26 mouse cellular contexts compared by ENCODE assay signal in genomic region chr19:3931716-3932115, GRCm38 (mm10). TPM values are rescaled to one million over a fixed set of nuclear protein-coding genes. Genes with fewer than 3 reads are reported as not detected.
A peak's percentile ranks its signal among the peaks of the same experiment; 100 is the strongest.
DNase-seq lines count a peak whose midpoint lies in the region; ATAC-seq and TF ChIP-seq lines count a peak whose summit lies in the region.
"Had no signal": no experiment of that assay in that cellular context is flagged by ENCODE, and none has a peak within 500 bp of the region (broad histone marks: within the 10 kb centered on the region; RNA-seq: fewer than 3 reads in every experiment).

No protein-coding gene starts in this region.

- ATAC-seq in common myeloid progenitor, adult 5-6 weeks (replicated peaks; ENCODE audit: low read depth, poor library complexity, severe bottlenecking): peak; percentile 14; the same call in 1 of the 2 replicates
- ATAC-seq: hindbrain, embryonic 16.5 days; intestine, postnatal 0 days had no signal

- no peak overlapping the region for H3K9ac ChIP-seq in heart, adult 2 months (ENCODE audit: low read depth, low read length)
- H3K9ac ChIP-seq: embryonic facial prominence, embryonic 15.5 days; forebrain, embryonic 12.5 days; heart, embryonic 13.5 days; limb, embryonic 12.5 days; neural tube, embryonic 12.5 days had no signal

- no peaks in the 10 kb centered on the region for H3K36me3 ChIP-seq in heart, adult 2 months (ENCODE audit: control insufficient read depth, insufficient read depth, low read length)
- H3K36me3 ChIP-seq in thymus, adult 2 months (ENCODE audit: control insufficient read depth, insufficient read depth, low read length): no peaks in the 10 kb centered on the region
- H3K36me3 ChIP-seq in splenic B cell, adult 2 months (ENCODE audit: control insufficient read depth, insufficient read depth, low read length, poor library complexity, severe bottlenecking): no peaks in the 10 kb centered on the region
- H3K36me3 ChIP-seq in limb, embryonic 10.5 days: no peaks in the 10 kb centered on the region
- H3K36me3 ChIP-seq: embryonic facial prominence, embryonic 15.5 days; forebrain, embryonic 12.5 days; G1E; heart, embryonic 13.5 days; limb, embryonic 12.5 days; neural tube, embryonic 12.5 days had no signal

- 0 out of 2 replicates have a peak, but pooled peaks have one; percentile 19 for TF ChIP-seq EP300 in heart, adult 2 months (IDR thresholded peaks at IDR 0.05; ENCODE audit: insufficient read depth, low read depth, low read length)

- H3K4me3 ChIP-seq in heart, adult 2 months: no peak overlapping the region
- H3K4me3 ChIP-seq in thymus, adult 2 months (ENCODE audit: control insufficient read depth, insufficient read depth, low read length): no peak overlapping the region
- no peak overlapping the region for H3K4me3 ChIP-seq in limb, embryonic 10.5 days
- H3K4me3 ChIP-seq: embryonic facial prominence, embryonic 15.5 days; forebrain, embryonic 12.5 days; heart, embryonic 13.5 days; layer of hippocampus, adult 2 months; left cerebral cortex, adult 2 months; limb, embryonic 12.5 days; neural tube, embryonic 12.5 days had no signal

- H3K27me3 ChIP-seq in heart, adult 2 months (ENCODE audit: control insufficient read depth, insufficient read depth, low read length): no peaks in the 10 kb centered on the region
- H3K27me3 ChIP-seq in thymus, adult 2 months (ENCODE audit: control insufficient read depth, insufficient read depth, low read length): no peaks in the 10 kb centered on the region
- no peaks in the 10 kb centered on the region for H3K27me3 ChIP-seq in splenic B cell, adult 2 months (ENCODE audit: control insufficient read depth, insufficient read depth, low read length, poor library complexity, severe bottlenecking)
- H3K27me3 ChIP-seq in limb, embryonic 10.5 days (ENCODE audit: low read depth, poor library complexity, severe bottlenecking): peaks cover 7% of the 10 kb centered on the region
- H3K27me3 ChIP-seq: embryonic facial prominence, embryonic 15.5 days had no signal

- TF ChIP-seq POLR2A in heart, adult 2 months (IDR thresholded peaks at IDR 0.05; ENCODE audit: insufficient read depth, low read depth, low read length): no peak
- no peak for TF ChIP-seq POLR2A in thymus, adult 2 months (IDR thresholded peaks at IDR 0.05; ENCODE audit: control insufficient read depth, extremely low read depth, insufficient read depth, low read length, poor library complexity)

- H3K4me1 ChIP-seq in heart, adult 2 months (ENCODE audit: control insufficient read depth, insufficient read depth, low read length): peaks cover 20% of the 10 kb centered on the region
- H3K4me1 ChIP-seq in thymus, adult 2 months (replicated peaks; ENCODE audit: control insufficient read depth, insufficient read depth, low read length): peaks cover 45% of the 10 kb centered on the region
- peaks cover 29% of the 10 kb centered on the region for H3K4me1 ChIP-seq in limb, embryonic 10.5 days

- no peaks in the 10 kb centered on the region for H3K9me3 ChIP-seq in limb, embryonic 10.5 days (replicated peaks)
- H3K9me3 ChIP-seq: embryonic facial prominence, embryonic 15.5 days; forebrain, embryonic 12.5 days; G1E; heart, embryonic 13.5 days; limb, embryonic 12.5 days; neural tube, embryonic 12.5 days had no signal

- intact Hi-C loops in heart, adult 2 months (cut with DNase I): loop anchor here (5.0 kb wide), 1 partner anchor 79 kb away; the partner anchor contains the start of gene Chka

- no peak for TF ChIP-seq CTCF in heart, adult 2 months (IDR thresholded peaks at IDR 0.05)
- 0 out of 2 replicates have a peak, but pooled peaks have one; percentile 17 for TF ChIP-seq CTCF in thymus, adult 2 months (IDR thresholded peaks at IDR 0.05; ENCODE audit: borderline replicate concordance, control insufficient read depth, extremely low read depth, insufficient read depth, low read length, poor library complexity)

- DNase-seq in heart, adult 2 months: peak in 1 of 2 experiments; percentile 60
- no peak for DNase-seq in heart, postnatal 4 days
- no peak for DNase-seq in thymus, adult 2 months
- no peak for DNase-seq in thymus, postnatal 25 days
- DNase-seq in splenic B cell, adult 2 months (ENCODE audit: low read depth, low spot score): peak; percentile 68
- DNase-seq in ovary, postnatal 14 days (ENCODE audit: low spot score): no peak
- no peak for DNase-seq in limb, embryonic 10.5 days (ENCODE audit: low spot score)
- DNase-seq: adrenal gland, adult 2 months; cerebellum, adult 9-10 months; embryo, embryonic 11 days; gastrocnemius, postnatal 36 days; heart, postnatal 36 days; right cerebral cortex, postnatal 25 days had no signal

- no peaks in the 10 kb centered on the region for H3K79me2 ChIP-seq in heart, adult 2 months (replicated peaks; ENCODE audit: control insufficient read depth, insufficient read depth, low read length)

- no peak overlapping the region for H3K27ac ChIP-seq in heart, adult 2 months
- 0 out of 2 replicates have a peak overlapping the region, but pooled peaks have one; percentile 12 for H3K27ac ChIP-seq in thymus, adult 2 months (ENCODE audit: control insufficient read depth, insufficient read depth, low read length)
- H3K27ac ChIP-seq in limb, embryonic 10.5 days: no peak overlapping the region
- H3K27ac ChIP-seq: embryonic facial prominence, embryonic 15.5 days; forebrain, embryonic 12.5 days; kidney, postnatal 0 days; left cerebral cortex, adult 2 months; limb, embryonic 12.5 days; neural tube, embryonic 12.5 days had no signal

- 90% methylated on average over 9 of the region's 9 CpGs for WGBS in heart, adult 2 months
- 76% methylated on average over 9 of the region's 9 CpGs for WGBS in thymus, adult 2 months
- 92% methylated on average over 9 of the region's 9 CpGs for WGBS in limb, embryonic 10.5 days

RNA-seq across cellular contexts. Expression of gene Aldh3b1, which starts 2.1 kb away (rescaled TPM):
- total RNA-seq in heart, adult 2 months (2021): 1 to 10 TPM; 1.6 to 1.7 TPM
- polyA plus RNA-seq in heart, adult 2 months (2012; rRNA removed): 3.1 and 4.8 TPM in 2 replicates
- total RNA-seq in heart, postnatal 4 days (2021): 1 to 10 TPM; 1.6 to 1.9 TPM
- polyA plus RNA-seq in thymus, adult 2 months (2012; rRNA removed): 10.2 and 11.7 TPM in 2 replicates
- total RNA-seq in common myeloid progenitor, adult 5-6 weeks (2017): 1.6 and 3.2 TPM in 2 replicates
- polyA plus RNA-seq in limb, embryonic 10.5 days (2016; fragmentation: Nextera tagmentation; extraction: Ambion mirVana): 0.20 and 0.33 TPM in 2 replicates
- total RNA-seq: G1E had no signal
- polyA plus RNA-seq: G1E had no signal

RNA-seq across cellular contexts. Expression of gene Unc93b1, which starts 3.3 kb away (rescaled TPM):
- total RNA-seq in heart, adult 2 months (2021): 10 to 100 TPM; 17.5 to 18.3 TPM
- polyA plus RNA-seq in heart, adult 2 months (2012; rRNA removed): 38.1 and 45.5 TPM in 2 replicates
- 10 to 100 TPM; 15.1 to 15.4 TPM for total RNA-seq in heart, postnatal 4 days (2021)
- 147 and 174 TPM in 2 replicates for polyA plus RNA-seq in thymus, adult 2 months (2012; rRNA removed)
- 83.0 and 99.7 TPM in 2 replicates for total RNA-seq in common myeloid progenitor, adult 5-6 weeks (2017)
- 5.4 and 6.7 TPM in 2 replicates for polyA plus RNA-seq in limb, embryonic 10.5 days (2016; fragmentation: Nextera tagmentation; extraction: Ambion mirVana)

RNA-seq across cellular contexts. Expression of gene Ndufs8, which starts 19.1 kb away (rescaled TPM):
- total RNA-seq in heart, adult 2 months (2021): 100 to 1,000 TPM; 438 to 511 TPM
- polyA plus RNA-seq in heart, adult 2 months (2012; rRNA removed): 761 and 809 TPM in 2 replicates
- 100 to 1,000 TPM; 290 to 307 TPM for total RNA-seq in heart, postnatal 4 days (2021)
- polyA plus RNA-seq in thymus, adult 2 months (2012; rRNA removed): 287 and 340 TPM in 2 replicates
- 79.4 and 83.5 TPM in 2 replicates for total RNA-seq in common myeloid progenitor, adult 5-6 weeks (2017)
- 249 and 273 TPM in 2 replicates for polyA plus RNA-seq in limb, embryonic 10.5 days (2016; fragmentation: Nextera tagmentation; extraction: Ambion mirVana)

RNA-seq across cellular contexts. Expression of gene Tcirg1, which starts 24.8 kb away (rescaled TPM):
- 10 to 100 TPM in 1 of 2 experiments, 1 to 10 TPM in 1; 7.4 to 12.4 TPM for total RNA-seq in heart, adult 2 months (2021)
- 47.7 and 50.5 TPM in 2 replicates for polyA plus RNA-seq in heart, adult 2 months (2012; rRNA removed)
- total RNA-seq in heart, postnatal 4 days (2021): 10 to 100 TPM; 19.2 to 22.9 TPM
- 270 and 293 TPM in 2 replicates for polyA plus RNA-seq in thymus, adult 2 months (2012; rRNA removed)
- total RNA-seq in common myeloid progenitor, adult 5-6 weeks (2017): 37.0 and 49.2 TPM in 2 replicates
- polyA plus RNA-seq in limb, embryonic 10.5 days (2016; fragmentation: Nextera tagmentation; extraction: Ambion mirVana): 27.9 and 39.4 TPM in 2 replicates

RNA-seq across cellular contexts. Expression of gene Aldh3b3, which starts 26.7 kb away (rescaled TPM):
- total RNA-seq in heart, adult 2 months (2021): under 1 TPM; 0.39 to 0.61 TPM
- polyA plus RNA-seq in heart, adult 2 months (2012; rRNA removed): 2.8 and 5.4 TPM in 2 replicates
- total RNA-seq in heart, postnatal 4 days (2021): under 1 TPM; 0.17 to 0.18 TPM
- polyA plus RNA-seq in thymus, adult 2 months (2012; rRNA removed): 0.33 and 0.97 TPM in 2 replicates
- total RNA-seq in common myeloid progenitor, adult 5-6 weeks (2017): 0.41 TPM in 1 of 2 replicates, not detected in the other
- not detected in 2 replicates for polyA plus RNA-seq in limb, embryonic 10.5 days (2016; fragmentation: Nextera tagmentation; extraction: Ambion mirVana)
- total RNA-seq: gastrocnemius, postnatal 36 days; layer of hippocampus, adult 2 months; midbrain, postnatal 0 days had no signal
- polyA plus RNA-seq: forebrain, embryonic 12.5 days; G1E; heart, embryonic 13.5 days; hindbrain, embryonic 16.5 days; intestine, postnatal 0 days; limb, embryonic 12.5 days; midbrain, postnatal 0 days; neural tube, embryonic 12.5 days had no signal
